ENCODE assay signal across 8 mouse cellular contexts in genomic region chr17:12757990-12758389, GRCm38 (mm10). TPM values are rescaled to one million over a fixed set of nuclear protein-coding genes. Genes with fewer than 3 reads are reported as not detected.
DNase-seq lines count a peak whose midpoint lies in the region; ATAC-seq and TF ChIP-seq lines count a peak whose summit lies in the region.

No protein-coding gene starts in this region.

- no peak overlapping the region for H3K9ac ChIP-seq in hindbrain, embryonic 11.5 days (ENCODE audit: low read depth, low read length)

- TF ChIP-seq CTCF in cerebellum, adult 2 months (IDR thresholded peaks at IDR 0.05; ENCODE audit: borderline replicate concordance, insufficient read depth, low read depth, low read length) = no peak

- no peak for ATAC-seq in hindbrain, embryonic 11.5 days (ENCODE audit: low FRiP score)

- H3K9me3 ChIP-seq in hindbrain, embryonic 11.5 days (ENCODE audit: control insufficient read depth, low read length) = no peaks in the 10 kb centered on the region

- H3K27ac ChIP-seq in cerebellum, adult 2 months (ENCODE audit: insufficient read depth, low read length) = peak overlapping the region; percentile 79; the same call in 1 of the 2 replicates
- H3K27ac ChIP-seq in hindbrain, embryonic 11.5 days (ENCODE audit: low read depth, low read length) = no peak overlapping the region

- WGBS in cerebellum, adult 2 months = 8% methylated on average over 5 of the region's 5 CpGs
- 92% methylated on average over 5 of the region's 5 CpGs for WGBS in hindbrain, embryonic 11.5 days

- no peaks in the 10 kb centered on the region for H3K36me3 ChIP-seq in hindbrain, embryonic 11.5 days (ENCODE audit: control insufficient read depth, insufficient read depth, low read length)

- TF ChIP-seq POLR2A in cerebellum, adult 2 months (IDR thresholded peaks at IDR 0.05; ENCODE audit: borderline replicate concordance, insufficient read depth, low read length) = no peak

- H3K4me3 ChIP-seq in cerebellum, adult 2 months (replicated peaks; ENCODE audit: insufficient read depth, low read depth, low read length) = no peak overlapping the region
- H3K4me3 ChIP-seq in hindbrain, embryonic 11.5 days (ENCODE audit: low read depth, low read length) = no peak overlapping the region

- peaks cover 53% of the 10 kb centered on the region for H3K4me1 ChIP-seq in cerebellum, adult 2 months (ENCODE audit: control insufficient read depth, insufficient read depth, low read length)
- peaks cover 2% of the 10 kb centered on the region; the same call in 1 of the 2 replicates for H3K4me1 ChIP-seq in hindbrain, embryonic 11.5 days (replicated peaks; ENCODE audit: control insufficient read depth, insufficient read depth, low read length)

- intact Hi-C loops in heart, postnatal 14 days (cut with DNase I) = loop anchor here (5.0 kb wide), 1 partner anchor 34 kb away; no protein-coding TSS in a partner anchor

- no peaks in the 10 kb centered on the region; the same call in 1 of the 2 replicates for H3K27me3 ChIP-seq in cerebellum, adult 2 months (ENCODE audit: control insufficient read depth, insufficient read depth, low read length)
- no peaks in the 10 kb centered on the region for H3K27me3 ChIP-seq in hindbrain, embryonic 11.5 days (ENCODE audit: control insufficient read depth, insufficient read depth, low read length)

- H3K4me2 ChIP-seq in hindbrain, embryonic 11.5 days (replicated peaks; ENCODE audit: low read depth, low read length) = no peak overlapping the region

- DNase-seq in layer of hippocampus, adult 11-12 months (ENCODE audit: low spot score) = peak; percentile 41
- DNase-seq in layer of hippocampus, postnatal 10 days (ENCODE audit: low spot score in 2 of 2) = no peak
- peak; percentile 77 for DNase-seq in MN1 (ENCODE audit: low spot score)
- peak; percentile 92 to 97 for DNase-seq in cerebellum, adult 2 months
- peak; percentile 49 to 66 for DNase-seq in heart, postnatal 14 days
- DNase-seq in right cerebral cortex, adult 2 months (ENCODE audit: low spot score in 2 of 2) = peak; percentile 51 to 56
- DNase-seq in B cell, adult 2 months = no peak
- no peak for DNase-seq in hindbrain, embryonic 11.5 days (ENCODE audit: low spot score)

RNA-seq across cellular contexts. Expression of gene Igf2r, which starts 11.5 kb away (rescaled TPM):
- total RNA-seq in layer of hippocampus, postnatal 10 days (2021) = 10 to 100 TPM; 25.5 to 27.7 TPM
- 18.1 and 19.7 TPM in 2 replicates for polyA plus RNA-seq in cerebellum, adult 2 months (2012; rRNA removed)
- total RNA-seq in heart, postnatal 14 days (2021) = 100 to 1,000 TPM; 131 to 132 TPM
- polyA plus RNA-seq in hindbrain, embryonic 11.5 days (2014; fragmentation: Nextera tagmentation; extraction: Ambion mirVana) = 16.9 and 18.7 TPM in 2 replicates

Comparison
In these comparisons a context has a peak if more than half of its experiments do, and no peak if none do; other contexts are left out.
1. DNase-seq: peak in layer of hippocampus, adult 11-12 months (single experiment), MN1 (single experiment), cerebellum, adult 2 months (2 of 2), heart, postnatal 14 days (2 of 2) and right cerebral cortex, adult 2 months (2 of 2); none in layer of hippocampus, postnatal 10 days (0 of 2), B cell, adult 2 months (0 of 2) and hindbrain, embryonic 11.5 days (single experiment).
2. RNA of gene Igf2r, which starts 11.5 kb away (total RNA-seq): 131 to 132 TPM in heart, postnatal 14 days; 25.5 to 27.7 TPM in layer of hippocampus, postnatal 10 days; every median in the first group is over 4 times any median in the second.